Mouse (Mus musculus) adrenal gland, postnatal 4 days (tissue): ENCODE data around the gene Sept9. TPM values are rescaled to one million over a fixed set of nuclear protein-coding genes. Genes with fewer than 3 reads are reported as not detected.
"Not testable (repeated sequence)": the region's sequence is repeated elsewhere in the genome, so short reads cannot be mapped to it uniquely, and the experiment has no call there.

Experiments
- DNase-seq, 2 experiments: peaks; one replicate each; pipeline ENCODE4 v3.0.0; 2021 to 2022; ENCODE audit warnings: low spot score in 2 of 2, mixed read lengths in 2 of 2
- total RNA-seq, 2 experiments: library from RNA; stranded (reverse); gene quantifications; 2 replicates each; pipeline ENCODE4 v1.2.3; 2021

Gene Sept9
- total RNA-seq, 2 experiments from 2014 or later = 158 to 171 TPM

DNA sequence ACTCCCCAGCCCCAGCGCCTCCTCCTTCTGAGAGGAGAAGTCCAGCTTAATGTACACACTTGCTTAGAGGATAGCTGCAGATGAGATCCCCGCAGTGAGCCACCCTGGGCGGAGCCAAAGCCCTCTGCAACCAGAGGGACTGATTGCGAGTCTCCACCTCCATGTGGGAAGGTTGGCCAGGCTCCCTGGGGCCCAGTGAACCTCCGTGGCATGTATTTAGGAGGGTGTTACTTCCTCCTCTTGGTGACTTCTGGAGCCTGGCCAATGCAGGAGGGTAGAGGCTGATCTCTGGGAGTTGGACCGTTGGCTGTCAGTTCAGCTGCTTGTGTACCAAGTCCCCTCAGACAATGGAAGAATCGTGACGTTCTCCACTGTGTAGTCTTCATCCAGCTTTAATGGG lies 139.0 kb downstream of the Sept9 start:
- no peak for DNase-seq

- DNase-seq = no peak
These were observed 139.6 kb downstream of the Sept9 start for GRCm38 (mm10) chr11:117339050-117339449.

DNA sequence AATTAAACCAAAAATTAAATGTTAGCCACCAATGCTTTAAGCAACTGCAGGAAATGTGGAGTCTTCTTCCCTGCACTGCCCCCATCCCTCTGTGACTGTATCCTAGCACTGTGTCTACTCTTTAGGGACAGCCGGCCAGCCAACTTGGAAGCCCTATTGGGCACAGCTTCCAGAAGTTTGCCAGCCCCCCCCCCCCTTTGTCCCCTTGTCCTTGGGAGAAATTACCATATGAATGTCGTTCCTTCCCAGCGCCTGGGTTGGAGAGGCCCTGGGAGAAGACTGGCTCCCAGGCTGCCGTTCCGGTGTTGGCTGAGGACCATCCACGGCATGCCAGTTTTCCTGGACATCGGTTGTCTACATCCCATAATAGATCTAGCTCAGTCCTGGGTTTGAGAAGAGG lies 141.8 kb downstream of the Sept9 start:
- DNase-seq = no peak

- no peak for DNase-seq
These were observed 142.6 kb downstream of the Sept9 start for GRCm38 (mm10) chr11:117342076-117342475.

DNA sequence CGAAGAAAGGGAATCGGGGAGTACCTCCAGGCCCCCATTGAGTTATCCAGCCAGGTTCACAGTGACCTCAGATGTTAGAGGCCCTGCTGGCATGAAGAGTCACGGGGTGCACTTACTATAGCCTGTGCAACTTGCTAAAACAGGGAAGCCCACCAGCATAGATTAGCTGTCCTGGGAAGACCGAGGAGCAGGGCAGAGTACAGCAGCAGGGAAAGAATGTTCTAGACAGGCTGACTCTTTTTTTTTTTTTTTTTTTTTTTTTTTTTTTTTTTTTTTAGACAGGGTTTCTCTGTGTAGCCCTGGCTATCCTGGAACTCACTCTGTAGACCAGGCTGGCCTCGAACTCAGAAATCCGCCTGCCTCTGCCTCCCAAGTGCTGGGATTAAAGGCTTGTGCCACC lies 143.0 kb downstream of the Sept9 start:
- DNase-seq = not testable (repeated sequence)

GRCm38 (mm10) chr11:117343800-117344199 lies 144.3 kb downstream of the Sept9 start:
- DNase-seq = no peak

DNA sequence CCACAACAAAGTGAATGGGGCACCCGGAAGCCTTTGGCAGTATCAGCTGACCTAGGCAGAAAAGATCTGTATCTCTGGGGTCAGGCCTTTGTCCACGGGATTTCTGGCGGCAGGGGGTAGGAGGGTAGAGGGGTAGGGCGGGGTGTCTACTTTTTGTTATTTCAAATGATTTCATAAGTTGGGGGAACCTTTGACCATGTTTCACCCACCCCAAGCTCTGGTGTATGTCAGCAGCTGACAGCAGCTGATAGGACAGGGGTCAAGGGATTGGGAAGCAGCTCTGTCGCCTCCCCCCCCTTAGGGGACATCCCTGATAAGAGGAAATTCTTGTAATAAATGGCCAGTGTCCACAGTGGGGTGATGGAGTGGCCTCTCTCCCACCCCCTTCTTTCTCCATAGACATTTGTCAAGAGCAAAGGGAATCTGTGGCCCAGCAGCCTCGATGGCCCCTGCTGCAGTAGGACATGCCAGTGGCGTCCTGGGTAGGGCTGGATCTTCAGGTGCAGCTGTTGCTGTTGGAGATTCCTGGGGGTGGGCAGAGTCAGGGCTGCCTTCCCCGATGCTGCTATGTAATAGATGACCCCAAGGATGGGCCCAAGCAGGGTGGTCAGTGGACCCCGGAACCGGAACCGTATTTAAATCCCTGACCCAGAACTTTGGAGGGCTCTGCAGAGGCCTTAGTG lies 145.0 kb downstream of the Sept9 start:
- no peak for DNase-seq

GRCm38 (mm10) chr11:117345022-117345765 lies 145.7 kb downstream of the Sept9 start:
- DNase-seq = no peak

DNA sequence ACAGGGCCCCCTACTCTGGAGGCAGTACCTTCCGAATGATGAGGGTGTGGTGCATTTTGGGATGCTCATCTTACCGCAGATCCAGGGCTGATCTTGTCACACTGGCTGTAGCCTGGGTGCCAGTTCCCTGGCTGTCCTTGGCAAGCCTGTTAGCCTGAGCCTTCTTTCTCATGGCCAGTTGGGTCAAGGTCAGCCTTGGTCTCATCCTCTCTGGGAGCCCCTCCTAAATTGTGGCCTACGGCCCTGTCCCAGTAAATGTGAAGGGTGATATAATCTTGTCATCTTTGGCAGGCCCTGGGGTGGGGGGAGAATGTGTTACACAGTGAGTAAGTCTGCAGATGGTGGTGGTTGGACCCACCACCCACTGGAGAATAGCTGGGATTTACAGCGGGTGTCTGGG lies 147.8 kb downstream of the Sept9 start:
- no peak for DNase-seq

DNA sequence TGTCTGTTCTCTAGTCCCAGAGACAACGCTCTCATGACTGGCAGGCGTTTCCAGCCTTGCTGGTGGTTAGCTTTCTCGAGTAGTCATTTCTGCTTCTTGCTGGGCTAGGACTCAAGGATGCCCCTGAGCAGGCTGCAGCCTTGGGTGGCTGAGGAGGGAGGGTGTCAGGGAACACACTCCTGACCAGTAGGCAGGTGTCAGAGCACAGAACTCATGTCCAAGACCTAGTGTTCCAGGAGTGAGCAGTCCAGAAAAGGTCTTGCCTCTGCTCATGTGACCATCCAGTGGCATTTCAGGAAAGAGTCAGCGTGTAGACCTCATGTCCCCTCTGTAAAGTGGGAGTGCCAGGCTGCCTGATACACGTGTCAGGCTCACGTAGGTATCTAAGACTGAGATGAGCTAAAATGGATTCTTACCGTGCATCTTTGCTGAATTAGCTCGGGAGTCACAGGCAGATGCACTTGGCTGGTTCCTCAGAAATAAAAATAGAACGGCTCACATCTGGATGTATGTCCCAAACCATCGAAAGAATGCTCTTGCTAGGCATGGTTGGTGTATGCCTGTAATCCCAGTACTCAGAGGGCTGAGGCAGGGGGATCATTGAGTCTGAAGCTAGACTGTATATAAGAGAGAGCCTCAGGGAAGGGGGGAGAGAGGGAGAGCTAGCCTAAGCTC lies 149.1 kb downstream of the Sept9 start:
- no peak for DNase-seq

GRCm38 (mm10) chr11:117349429-117350363 lies 150.2 kb downstream of the Sept9 start:
- no peak for DNase-seq

DNA sequence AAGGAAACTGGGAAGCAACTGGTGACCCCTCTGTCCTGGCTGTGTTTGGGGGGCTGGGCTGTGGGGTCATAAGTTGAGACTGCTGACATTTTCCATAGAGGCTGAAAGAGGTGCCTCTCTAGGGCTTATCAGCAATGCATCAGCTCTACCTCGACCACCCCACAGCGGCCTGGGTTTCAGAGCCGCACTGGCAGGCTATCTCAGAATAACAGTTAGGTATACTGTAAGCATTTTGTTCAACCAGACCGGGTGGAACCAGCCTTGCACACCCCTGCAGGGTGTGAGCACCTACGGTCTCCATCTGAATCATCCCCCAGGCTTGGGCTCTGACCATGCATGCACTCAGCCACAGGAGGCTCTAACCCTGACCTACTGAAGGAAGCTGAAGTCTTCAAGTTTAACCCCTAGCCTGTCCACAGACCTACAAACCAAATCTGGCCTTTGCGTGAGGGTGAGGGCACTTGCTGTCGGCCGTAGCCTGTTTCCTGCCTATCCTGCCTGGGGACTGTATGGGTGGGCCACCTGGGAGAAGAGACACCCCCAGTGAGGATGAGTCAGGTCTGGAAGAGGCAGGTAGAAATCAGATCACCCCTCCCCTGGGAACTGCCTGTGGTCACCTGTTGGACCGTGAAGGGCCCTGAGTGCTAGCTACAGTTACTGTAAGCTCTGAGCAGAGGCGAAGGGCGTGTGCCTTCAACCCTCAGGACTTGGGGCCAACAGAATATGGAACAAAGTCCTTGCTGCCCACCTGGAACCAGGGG lies 151.2 kb downstream of the Sept9 start:
- DNase-seq = no peak

- DNase-seq = no peak
These were observed 153.7 kb downstream of the Sept9 start for GRCm38 (mm10) chr11:117353126-117353525.

DNA sequence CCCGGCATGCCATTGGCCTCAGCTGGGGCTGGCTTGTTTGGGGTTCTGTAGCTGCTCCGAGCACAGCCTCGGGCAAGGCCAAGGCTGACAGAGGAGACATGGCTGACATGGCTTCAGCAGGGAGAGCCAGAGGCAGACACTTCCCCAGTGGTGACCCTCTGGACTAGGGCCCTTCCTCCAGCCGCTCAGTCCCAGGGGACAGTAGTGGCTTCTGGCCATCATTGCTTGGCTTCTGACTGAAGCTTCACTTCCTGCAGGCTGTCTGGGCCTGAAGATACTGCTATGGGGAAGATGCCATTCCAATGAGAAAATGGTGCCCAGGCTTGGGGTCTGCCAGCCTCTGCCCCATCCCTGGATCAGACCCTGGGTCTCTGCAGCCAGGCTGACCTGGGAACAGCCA lies 154.6 kb downstream of the Sept9 start:
- DNase-seq = no peak

DNA sequence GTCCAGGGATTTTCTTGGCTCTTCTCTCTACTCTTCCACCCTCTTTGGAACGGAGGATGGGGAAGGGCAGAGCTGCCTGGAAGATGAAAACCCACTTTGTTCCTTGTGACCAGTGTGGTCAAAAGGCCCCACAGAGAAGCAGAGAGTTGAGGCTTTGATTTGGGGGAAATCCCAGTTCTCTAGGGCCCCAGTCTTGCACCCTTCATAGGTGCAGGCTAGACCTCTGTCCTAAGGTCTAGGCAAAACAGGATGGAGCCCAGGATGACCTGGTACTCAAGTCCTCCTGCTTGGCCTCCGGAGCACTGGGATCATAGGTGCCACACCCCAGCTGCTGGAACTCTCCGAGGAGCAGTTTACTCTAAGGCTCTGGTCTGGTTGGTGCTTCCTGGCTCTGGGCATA lies 157.5 kb downstream of the Sept9 start:
- DNase-seq = no peak

- DNase-seq = peak; percentile 82 to 88
These were observed 158.6 kb downstream of the Sept9 start for GRCm38 (mm10) chr11:117357916-117358639.

DNA sequence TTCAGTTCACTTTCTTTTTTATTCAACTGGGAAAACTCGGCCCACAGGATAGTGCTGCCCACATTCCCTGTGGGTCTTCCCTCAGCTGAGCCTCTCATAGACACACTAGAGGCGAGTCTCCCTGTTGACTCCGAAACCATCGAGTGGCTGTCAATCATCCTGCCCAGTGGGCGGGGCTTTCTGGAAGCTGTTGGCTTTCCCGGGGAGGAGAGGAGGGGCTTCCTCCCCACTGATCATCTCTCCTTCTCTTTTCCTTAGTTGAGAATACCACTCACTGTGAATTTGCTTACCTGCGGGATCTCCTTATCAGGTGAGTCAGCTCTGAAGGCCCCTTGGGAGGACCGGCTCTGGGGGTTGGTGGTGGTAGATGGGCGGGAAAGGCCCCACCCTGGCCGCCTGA lies 159.7 kb downstream of the Sept9 start:
- DNase-seq = no peak

GRCm38 (mm10) chr11:117359870-117360269 lies 160.4 kb downstream of the Sept9 start:
- peak; percentile 39 to 50 for DNase-seq

- DNase-seq = no peak
These were observed 161.1 kb downstream of the Sept9 start for GRCm38 (mm10) chr11:117360561-117360960.

DNA sequence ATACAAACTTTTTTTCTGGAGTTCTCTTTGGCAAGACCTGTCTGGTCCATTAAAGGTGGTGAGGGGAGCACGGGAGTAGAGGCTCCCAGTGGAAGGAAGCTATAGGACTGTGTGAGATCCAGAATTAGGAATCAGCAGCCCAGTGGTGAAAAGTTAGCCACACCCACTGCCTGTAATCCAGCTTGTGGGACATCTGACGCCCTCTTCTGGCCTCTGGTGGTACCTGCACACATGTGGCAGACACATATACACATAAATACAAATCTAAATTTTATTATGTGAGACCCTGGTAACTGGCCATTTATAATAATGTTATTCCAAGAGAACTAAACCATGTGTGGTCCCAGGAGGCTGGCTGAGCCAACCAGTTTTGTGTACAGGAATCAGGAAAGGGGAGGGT lies 162.8 kb downstream of the Sept9 start:
- no peak for DNase-seq
